Mouse (Mus musculus): ENCODE measurements at regions not wholly inside any gene's neighbourhood (a gene's known extent, or its start where the extent isn't known, plus 50 kb on each side); places are given as distances from the start of the nearest gene placed in this dataset.

DNA sequence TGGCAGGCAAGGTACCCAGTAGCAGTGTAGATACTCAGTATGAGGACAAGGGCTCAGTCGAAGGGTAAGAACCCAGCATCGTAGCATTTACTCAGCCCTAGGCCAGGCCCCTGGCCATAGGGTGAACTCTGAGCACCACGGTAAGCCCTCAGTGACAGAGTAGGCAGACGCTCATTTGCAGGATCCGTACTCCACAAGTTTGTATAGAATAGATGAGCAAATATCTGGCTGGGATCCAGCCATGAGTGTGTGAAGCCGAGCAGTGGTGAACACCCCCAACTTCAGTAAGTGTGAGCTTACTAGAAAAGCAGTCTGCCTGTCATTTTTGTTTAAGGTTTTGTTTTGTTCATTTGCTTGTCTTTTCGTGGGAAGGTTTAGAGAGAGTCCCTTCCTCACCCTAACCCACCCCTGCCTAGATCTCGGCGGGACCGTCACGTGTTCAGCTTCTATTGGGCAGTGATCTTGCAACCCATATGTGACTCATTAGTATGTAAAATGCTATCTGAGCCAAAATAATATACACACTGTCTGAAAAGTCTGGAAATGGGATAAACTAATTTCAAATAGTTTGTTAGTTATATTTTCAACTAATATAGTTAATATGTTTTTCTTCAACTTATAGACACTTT lies 76.3 kb downstream of the Gm5447 start:
- TF ChIP-seq CTCF (IDR thresholded peaks at IDR 0.05; ENCODE audit: extremely low read depth, insufficient read length, insufficient replicate concordance, low read depth, low read length) (no peak), POLR2A (IDR thresholded peaks at IDR 0.05; ENCODE audit: low read depth, low read length) (no peak)

Data from small intestine, adult 2 months (tissue).